Mouse (Mus musculus) MEL (cell line): ENCODE measurements around the gene Wdr91. TPM values are rescaled to one million over a fixed set of nuclear protein-coding genes. Genes with fewer than 3 reads are reported as not detected.
A peak's percentile ranks its signal among the peaks of the same experiment; 100 is the strongest.

Experiments used
- DNase-seq: peaks from one replicate; pipeline ENCODE4 v3.0.0; 2011; ENCODE audit warnings: low read depth, low spot score
- H3K27ac ChIP-seq: 2 replicates; pipeline ENCODE4 v1.5.1; 2012; ENCODE audit warnings: low read depth, mild to moderate bottlenecking, control low read depth, low read length, moderate library complexity; ENCODE audit not compliant: control insufficient read depth
- H3K27me3 ChIP-seq, 2 experiments: fragments of 150-350 bp in 1 of 2; sonication (generic) in 1 of 2; 2 replicates each; pipeline ENCODE4 v1.6.1; 2012; ENCODE audit warnings: low read length in 2 of 2, mild to moderate bottlenecking in 2 of 2, improper control_type of control experiment in 1 of 2, moderate library complexity in 1 of 2; ENCODE audit not compliant: insufficient read depth in 2 of 2, control insufficient read depth in 1 of 2
- H3K36me3 ChIP-seq, 2 experiments: 2 replicates each; pipeline ENCODE4 v1.6.1; 2012 to 2014; ENCODE audit warnings: low read length in 2 of 2, improper control_type of control experiment in 1 of 2, inconsistent platforms in 1 of 2, mild to moderate bottlenecking in 1 of 2; ENCODE audit not compliant: insufficient read depth in 2 of 2, control insufficient read depth in 1 of 2
- H3K4me1 ChIP-seq, 2 experiments: fragments of 150-350 bp in 1 of 2; sonication (generic) in 1 of 2; 2 replicates each; pipeline ENCODE4 v1.6.1; 2012; ENCODE audit warnings: low read length in 2 of 2, improper control_type of control experiment in 1 of 2, mild to moderate bottlenecking in 1 of 2; ENCODE audit not compliant: insufficient read depth in 2 of 2, control insufficient read depth in 1 of 2
- H3K4me3 ChIP-seq, 2 experiments: fragments of 150-350 bp in 1 of 2; sonication (generic) in 1 of 2; 2 replicates each; pipeline ENCODE4 v1.5.1; 2012; ENCODE audit warnings: low read depth in 2 of 2, low read length in 2 of 2, mild to moderate bottlenecking in 2 of 2, moderate library complexity in 2 of 2, control low read depth in 1 of 2, improper control_type of control experiment in 1 of 2; ENCODE audit not compliant: control insufficient read depth in 1 of 2, insufficient read depth in 1 of 2
- H3K79me2 ChIP-seq: 2 replicates; pipeline ENCODE4 v1.6.1; 2012; ENCODE audit warnings: mild to moderate bottlenecking, low read length, moderate library complexity; ENCODE audit not compliant: control insufficient read depth, poor library complexity, insufficient read depth
- H3K9ac ChIP-seq: 2 replicates; pipeline ENCODE4 v1.6.1; 2012; ENCODE audit warnings: low read depth, mild to moderate bottlenecking, control low read depth, low read length, moderate library complexity; ENCODE audit not compliant: control insufficient read depth, poor library complexity, severe bottlenecking
- H3K9me3 ChIP-seq: fragments of 150-350 bp; sonication (generic); replicated peaks from 2 replicates; pipeline ENCODE4 v1.6.1; 2012; ENCODE audit warnings: mild to moderate bottlenecking, low read length, improper control_type of control experiment, moderate library complexity; ENCODE audit not compliant: insufficient read depth
- BHLHE40 ChIP-seq: IDR thresholded peaks from 2 replicates; pipeline ENCODE4 v1.6.1; 2012; ENCODE audit warnings: low read depth, mild to moderate bottlenecking, inconsistent platforms, low read length, improper control_type of control experiment, borderline replicate concordance
- CHD1 ChIP-seq: IDR thresholded peaks from 2 replicates; pipeline ENCODE4 v1.6.1; 2012; ENCODE audit warnings: low read depth, mild to moderate bottlenecking, inconsistent platforms, low read length, improper control_type of control experiment
- CHD2 ChIP-seq: IDR thresholded peaks from 2 replicates; pipeline ENCODE4 v1.6.1; 2011; ENCODE audit warnings: low read length, improper control_type of control experiment
- CTCF ChIP-seq, 3 experiments: IDR thresholded peaks in 2 of 3; conservative IDR thresholded peaks in 1 of 3; 2 replicates each; pipeline ENCODE4 v1.5.1; 2011 to 2012; ENCODE audit warnings: low read length in 3 of 3, low read depth in 2 of 3, mild to moderate bottlenecking in 2 of 3, improper control_type of control experiment in 1 of 3, inconsistent platforms in 1 of 3, mixed read lengths in 1 of 3, moderate library complexity in 1 of 3; ENCODE audit not compliant: control insufficient read depth in 1 of 3, insufficient read depth in 1 of 3, poor library complexity in 1 of 3, severe bottlenecking in 1 of 3
- E2F4 ChIP-seq: IDR thresholded peaks from 2 replicates; pipeline ENCODE4 v1.6.1; 2011; ENCODE audit warnings: low read depth, low read length, improper control_type of control experiment, borderline replicate concordance
- ELF1 ChIP-seq: IDR thresholded peaks from 2 replicates; pipeline ENCODE4 v1.6.1; 2014; ENCODE audit warnings: low read depth, mild to moderate bottlenecking, inconsistent platforms, low read length, improper control_type of control experiment, moderate library complexity
- EP300 ChIP-seq, 2 experiments: IDR thresholded peaks; 2 replicates each; pipeline ENCODE4 v1.6.1; 2011; ENCODE audit warnings: improper control_type of control experiment in 2 of 2, low read length in 2 of 2, low read depth in 1 of 2, mild to moderate bottlenecking in 1 of 2
- ETS1 ChIP-seq: IDR thresholded peaks from 2 replicates; pipeline ENCODE4 v1.6.1; 2012; ENCODE audit warnings: low read depth, mild to moderate bottlenecking, inconsistent platforms, low read length, improper control_type of control experiment, moderate library complexity
- GABPA ChIP-seq: IDR thresholded peaks from 2 replicates; pipeline ENCODE4 v1.6.1; 2012; ENCODE audit warnings: low read depth, mild to moderate bottlenecking, inconsistent platforms, low read length, improper control_type of control experiment, moderate library complexity
- GATA1 ChIP-seq: IDR thresholded peaks from 2 replicates; pipeline ENCODE4 v1.6.1; 2011; ENCODE audit warnings: low read depth, low read length, improper control_type of control experiment
- JUND ChIP-seq: IDR thresholded peaks from 2 replicates; pipeline ENCODE4 v1.6.1; 2011; ENCODE audit warnings: low read depth, mild to moderate bottlenecking, improper control_type of control experiment, low read length
- MAFK ChIP-seq: IDR thresholded peaks from 2 replicates; pipeline ENCODE4 v1.6.1; 2011; ENCODE audit warnings: low read depth, mild to moderate bottlenecking, low read length, improper control_type of control experiment, borderline replicate concordance
- MAX ChIP-seq: IDR thresholded peaks from 2 replicates; pipeline ENCODE4 v1.6.1; 2011; ENCODE audit warnings: low read length, improper control_type of control experiment
- MAZ ChIP-seq: IDR thresholded peaks from 2 replicates; pipeline ENCODE4 v1.6.1; 2012; ENCODE audit warnings: low read depth, mild to moderate bottlenecking, inconsistent platforms, low read length, improper control_type of control experiment
- MXI1 ChIP-seq: IDR thresholded peaks from 2 replicates; pipeline ENCODE4 v1.6.1; 2011; ENCODE audit warnings: mild to moderate bottlenecking, low read depth, low read length, improper control_type of control experiment
- MYB ChIP-seq: IDR thresholded peaks from 2 replicates; pipeline ENCODE4 v1.6.1; 2011; ENCODE audit warnings: mild to moderate bottlenecking, low read depth, low read length, improper control_type of control experiment
- NRF1 ChIP-seq: IDR thresholded peaks from 2 replicates; pipeline ENCODE4 v1.6.1; 2014; ENCODE audit warnings: low read depth, mild to moderate bottlenecking, inconsistent platforms, low read length, improper control_type of control experiment, moderate library complexity; ENCODE audit not compliant: poor library complexity, insufficient read depth, severe bottlenecking
- POLR2A ChIP-seq, 2 experiments: IDR thresholded peaks; 2 replicates each; pipeline ENCODE4 v1.6.1; 2011 to 2012; ENCODE audit warnings: low read length in 2 of 2, mild to moderate bottlenecking in 2 of 2, control low read depth in 1 of 2, improper control_type of control experiment in 1 of 2, low read depth in 1 of 2, moderate library complexity in 1 of 2; ENCODE audit not compliant: control insufficient read depth in 1 of 2, insufficient read depth in 1 of 2, poor library complexity in 1 of 2
- POLR2AphosphoS2 ChIP-seq: IDR thresholded peaks from 2 replicates; pipeline ENCODE4 v1.6.1; 2011; ENCODE audit warnings: low read length, improper control_type of control experiment
- POLR2AphosphoS5 ChIP-seq: IDR thresholded peaks from 2 replicates; pipeline ENCODE4 v1.6.1; 2012; ENCODE audit warnings: low read depth, borderline replicate concordance, mild to moderate bottlenecking, inconsistent platforms, low read length, moderate library complexity, mixed read lengths
- RAD21 ChIP-seq: IDR thresholded peaks from 2 replicates; pipeline ENCODE4 v1.6.1; 2011; ENCODE audit warnings: mild to moderate bottlenecking, low read depth, low read length, improper control_type of control experiment
- RCOR1 ChIP-seq: IDR thresholded peaks from 2 replicates; pipeline ENCODE4 v1.6.1; 2012; ENCODE audit warnings: low read depth, mild to moderate bottlenecking, inconsistent platforms, low read length, improper control_type of control experiment
- SIN3A ChIP-seq: IDR thresholded peaks from 2 replicates; pipeline ENCODE4 v1.6.1; 2012; ENCODE audit warnings: low read length, improper control_type of control experiment, inconsistent platforms
- SMC3 ChIP-seq: IDR thresholded peaks from 2 replicates; pipeline ENCODE4 v1.6.1; 2011; ENCODE audit warnings: low read depth, low read length, improper control_type of control experiment
- TAL1 ChIP-seq: IDR thresholded peaks from 2 replicates; pipeline ENCODE4 v1.6.1; 2012; ENCODE audit warnings: mild to moderate bottlenecking, inconsistent platforms, low read length, moderate library complexity, mixed read lengths
- TBP ChIP-seq: IDR thresholded peaks from 2 replicates; pipeline ENCODE4 v1.8.0; 2011; ENCODE audit warnings: low read depth, low read length, improper control_type of control experiment
- UBTF ChIP-seq: IDR thresholded peaks from 2 replicates; pipeline ENCODE4 v1.6.1; 2012; ENCODE audit warnings: low read depth, mild to moderate bottlenecking, inconsistent platforms, low read length, improper control_type of control experiment, moderate library complexity, borderline replicate concordance; ENCODE audit not compliant: insufficient read depth
- USF1 ChIP-seq: IDR thresholded peaks from 2 replicates; pipeline ENCODE4 v1.6.1; 2014; ENCODE audit warnings: low read depth, mild to moderate bottlenecking, inconsistent platforms, low read length, improper control_type of control experiment, moderate library complexity
- ZC3H11A ChIP-seq: IDR thresholded peaks from 2 replicates; pipeline ENCODE4 v1.6.1; 2012; ENCODE audit warnings: low read depth, mild to moderate bottlenecking, inconsistent platforms, low read length, improper control_type of control experiment
- ZKSCAN1 ChIP-seq: IDR thresholded peaks from 2 replicates; pipeline ENCODE4 v1.6.1; 2012; ENCODE audit warnings: low read depth, mild to moderate bottlenecking, inconsistent platforms, low read length, improper control_type of control experiment, moderate library complexity
- ZMIZ1 ChIP-seq: IDR thresholded peaks from 2 replicates; pipeline ENCODE4 v1.6.1; 2012; ENCODE audit warnings: low read depth, mild to moderate bottlenecking, inconsistent platforms, low read length, improper control_type of control experiment, moderate library complexity
- polyA plus RNA-seq, 2 experiments: library from polyadenylated mRNA; stranded (reverse) in 1 of 2; unstranded in 1 of 2; fragments of >175 nt in 1 of 2; fragments of >200 nt in 1 of 2; gene quantifications; 2 replicates each; pipeline versions ENCODE4 v1.2.1 to v1.2.4; 2012; ENCODE audit warnings: low replicate concordance in 2 of 2, low read depth in 1 of 2; ENCODE audit not compliant: insufficient read length in 2 of 2, insufficient read depth in 1 of 2, missing spikeins in 1 of 2
- total RNA-seq: library from RNA; depleted of rRNA; stranded (reverse); fragments of 300-350 nt; gene quantifications from 2 replicates; pipeline ENCODE4 v1.2.3, GENCODE M21; 2012

Wdr91 gene
- total and polyA plus RNA-seq, 3 experiments: 11.7 to 24.1 TPM; not detected in 1

- TF ChIP-seq E2F4 (no peak), ZC3H11A (no peak), CTCF (IDR thresholded peaks at IDR 0.05 in 2 of 3, conservative IDR thresholded peaks at IDR 0.05 in 1 of 3; ENCODE audit: control insufficient read depth in 1 of 3, insufficient read depth in 1 of 3, low read depth in 2 of 3, low read length in 3 of 3, poor library complexity in 1 of 3, severe bottlenecking in 1 of 3) (no peak), POLR2A (IDR thresholded peaks at IDR 0.05; ENCODE audit: control insufficient read depth in 1 of 2, insufficient read depth in 1 of 2, low read depth in 1 of 2, low read length in 2 of 2, poor library complexity in 1 of 2) (peak in 1 of 2 experiments; percentile 57; a peak in 3 of 4 replicates), BHLHE40 (peak; percentile 63), CHD2 (no peak), SMC3 (no peak), ETS1 (peak; percentile 45), MAZ (no peak), POLR2AphosphoS2 (no peak), NRF1 (no peak)
These were observed 35.4 kb downstream of the Wdr91 start (continued) for GRCm38 (mm10) chr6:34875268-34875761.

DNA sequence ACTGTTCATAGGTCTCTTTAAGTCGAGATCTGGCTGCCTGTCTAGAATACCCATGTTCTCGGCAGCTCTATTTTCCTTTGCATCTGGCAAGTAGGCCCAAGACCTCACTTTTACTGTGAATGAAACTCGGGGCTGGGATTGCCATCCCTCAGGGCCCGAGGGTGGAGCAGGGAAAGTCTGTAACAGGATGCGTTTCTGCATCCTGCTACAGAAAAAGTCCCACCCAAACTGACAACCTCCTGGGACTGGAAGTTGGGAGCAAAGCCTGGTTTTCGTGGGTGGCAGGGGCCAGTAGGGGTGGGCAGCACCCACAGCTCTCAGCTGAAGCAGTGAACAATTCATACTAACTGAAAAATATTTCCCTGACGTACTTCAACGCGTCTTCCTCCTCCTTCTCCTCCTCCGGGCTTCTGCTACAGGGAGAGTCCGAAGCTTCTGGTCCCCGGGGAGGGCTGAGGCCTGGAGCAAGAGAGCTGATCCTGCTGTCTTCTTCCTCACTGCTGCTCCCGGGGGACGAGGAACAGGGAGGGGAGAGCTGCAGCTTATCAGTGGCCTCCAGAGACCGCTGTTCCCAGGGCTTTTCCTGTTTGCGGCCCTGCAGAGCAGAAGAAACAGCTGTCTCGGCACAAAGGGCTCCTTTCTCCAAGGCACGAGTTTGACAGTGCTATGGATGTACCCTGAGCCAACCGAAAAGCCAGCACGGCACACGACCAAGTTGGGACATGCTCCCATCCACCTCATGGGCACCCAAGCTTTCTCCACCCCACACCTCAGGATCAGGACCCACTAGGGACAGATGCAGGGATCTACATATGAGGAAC is 36.4 kb downstream of the Wdr91 start:
- Histone ChIP-seq H3K4me3 (peak overlapping the region; percentile 40 to 80), H3K27ac (peak overlapping the region; percentile 98), H3K36me3 (peaks cover 0 to 31% of the 10 kb centered on the region in 2 experiments; a peak in 2 of 4 replicates), H3K27me3 (no peaks in the 10 kb centered on the region), H3K9me3 (no peaks in the 10 kb centered on the region), H3K9ac (peak overlapping the region; percentile 92), H3K4me1 (peaks cover 12 to 55% of the 10 kb centered on the region in 2 experiments), H3K79me2 (peaks cover 13% of the 10 kb centered on the region)
- peak; percentile 88 for DNase-seq
- TF ChIP-seq NRF1 (no peak), RCOR1 (peak; percentile 74), MXI1 (peak; percentile 79), CHD1 (peak; percentile 83; the same call in 1 of the 2 replicates), ZC3H11A (no peak; the same call in 1 of the 2 replicates), E2F4 (0 out of 2 replicates have a peak, but pooled peaks have one; percentile 20), UBTF (0 out of 2 replicates have a peak, but pooled peaks have one; percentile 28), SIN3A (peak; percentile 82; the same call in 1 of the 2 replicates), TBP (0 out of 2 replicates have a peak, but pooled peaks have one; percentile 27), POLR2A (IDR thresholded peaks at IDR 0.05; ENCODE audit: control insufficient read depth in 1 of 2, insufficient read depth in 1 of 2, low read depth in 1 of 2, low read length in 2 of 2, poor library complexity in 1 of 2) (peak in 1 of 2 experiments; percentile 14; a peak in 1 of 4 replicates), GABPA (no peak), MAZ (peak; percentile 69; the same call in 1 of the 2 replicates), MAFK (no peak), POLR2AphosphoS5 (no peak), ZKSCAN1 (no peak), USF1 (no peak), EP300 (IDR thresholded peaks at IDR 0.05; ENCODE audit: low read depth in 1 of 2, low read length in 2 of 2) (peak; percentile 84 to 92), ZMIZ1 (peak; percentile 15; the same call in 1 of the 2 replicates), TAL1 (peak; percentile 99), GATA1 (peak; percentile 87), MAX (peak; percentile 57; the same call in 1 of the 2 replicates), ELF1 (peak; percentile 66; the same call in 1 of the 2 replicates), RAD21 (no peak), BHLHE40 (peak; percentile 78; the same call in 1 of the 2 replicates), JUND (no peak), MYB (0 out of 2 replicates have a peak, but pooled peaks have one; percentile 29), ETS1 (peak; percentile 98), CHD2 (no peak)
